Mouse (Mus musculus) megakaryocyte, embryonic 14.5 days (primary cell): ENCODE measurements around the gene Trim7.
"Not testable (repeated sequence)": the region's sequence is repeated elsewhere in the genome, so short reads cannot be mapped to it uniquely, and the experiment has no call there.

Source experiments
- FLI1 ChIP-seq: IDR thresholded peaks from 2 replicates; pipeline ENCODE4 v1.6.1; 2012; ENCODE audit warnings: low read length, inconsistent platforms, mixed read lengths
- GATA1 ChIP-seq: IDR thresholded peaks from 3 replicates; pipeline ENCODE4 v1.6.1; 2012; ENCODE audit warnings: mixed read lengths, low read length, inconsistent platforms, borderline replicate concordance

- TF ChIP-seq GATA1, FLI1: not testable (repeated sequence)
These were observed at the start of gene Trim7, which contains the start of gene Gm12184 for GRCm38 (mm10) chr11:48825979-48826751.
